Mouse (Mus musculus) embryonic facial prominence, embryonic 12.5 days (tissue): ENCODE data around the gene Gm9922. TPM values are rescaled to one million over a fixed set of nuclear protein-coding genes. Genes with fewer than 3 reads are reported as not detected.

ENCODE experiments used
- polyA plus RNA-seq: library from polyadenylated mRNA; unstranded; fragments of >200 nt; fragmentation: Nextera tagmentation; extraction: Ambion mirVana; gene quantifications from 2 replicates; pipeline ENCODE4 v1.2.1, GENCODE M21; 2016

The Gm9922 gene
- polyA plus RNA-seq, 1 experiment from 2014 or later, result 2.0 TPM

Other genes starting within 250 kb of the Gm9922 start
- gene Tbc1d4, start 120.6 kb downstream of the Gm9922 start, polyA plus RNA-seq, result 9.4 and 11.1 TPM in 2 replicates
- gene Commd6, start 89.1 kb downstream of the Gm9922 start, polyA plus RNA-seq, result 87.2 and 101 TPM in 2 replicates
- gene Uchl3, start 75.8 kb downstream of the Gm9922 start, polyA plus RNA-seq, result 127 and 131 TPM in 2 replicates
- 10.6 and 13.8 TPM in 2 replicates for gene Lmo7, start 143 bp upstream of the Gm9922 start, polyA plus RNA-seq